Mouse (Mus musculus) liver, embryonic 14.5 days (tissue): ENCODE data around the gene Fam57b.

Experiments used
- CTCF ChIP-seq: IDR thresholded peaks from 2 replicates; pipeline ENCODE4 v1.5.1; 2016; ENCODE audit warnings: antibody characterized with exemption, low read depth, control low read depth
- EP300 ChIP-seq: IDR thresholded peaks from 2 replicates; pipeline ENCODE4 v1.6.1; 2016; ENCODE audit warnings: antibody characterized with exemption, low read depth

- no peak for TF ChIP-seq CTCF
- no peak for TF ChIP-seq EP300
Measured at GRCm38 (mm10) chr7:126785056-126785455, 12.4 kb upstream of the Fam57b start.
